Mouse (Mus musculus): ENCODE measurements around the gene Crtap.
"Not testable (repeated sequence)": the region's sequence is repeated elsewhere in the genome, so short reads cannot be mapped to it uniquely, and the experiment has no call there.

- TF ChIP-seq CTCF (conservative IDR thresholded peaks at IDR 0.05; ENCODE audit: insufficient read depth, insufficient read length, low read depth, low read length); POLR2A (IDR thresholded peaks at IDR 0.05; ENCODE audit: low read depth, low read length): not testable (repeated sequence)
Measured at GRCm38 (mm10) chr9:114328332-114328731, 62.1 kb downstream of the Crtap start.

Measured in kidney, adult 2 months (tissue).